ENCODE assay signal across 18 mouse cellular contexts in the genomic region with DNA sequence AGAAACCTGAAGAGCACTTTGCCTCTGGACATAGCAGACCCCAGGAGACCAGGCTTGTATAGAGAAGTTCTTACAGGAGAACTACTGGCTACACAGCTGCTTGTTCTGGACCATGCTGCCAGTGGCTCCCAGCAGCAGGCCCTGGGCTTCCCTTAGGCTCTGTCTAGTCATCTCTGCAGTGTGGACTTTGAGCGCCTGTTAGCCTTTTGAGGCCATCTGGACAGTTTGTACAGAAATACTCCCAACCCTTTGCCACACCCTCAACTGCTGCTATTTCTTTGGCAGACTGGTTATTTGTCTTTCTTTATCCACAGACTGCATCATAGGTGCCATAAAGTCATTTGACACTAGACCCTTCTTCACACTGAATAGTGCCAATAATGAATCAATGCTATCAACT. TPM values are rescaled to one million over a fixed set of nuclear protein-coding genes. Genes with fewer than 3 reads are reported as not detected.
DNase-seq lines count a peak whose midpoint lies in the region; ATAC-seq and TF ChIP-seq lines count a peak whose summit lies in the region.
"Had no signal": no experiment of that assay in that cellular context is flagged by ENCODE, and none has a peak within 500 bp of the region (broad histone marks: within the 10 kb centered on the region; RNA-seq: fewer than 3 reads in every experiment).

No protein-coding gene starts in this region.

- H3K4me3 ChIP-seq in kidney, embryonic 15.5 days (replicated peaks), result no peak overlapping the region
- no peak overlapping the region for H3K4me3 ChIP-seq in intestine, embryonic 16.5 days (ENCODE audit: low read length)
- no peak overlapping the region for H3K4me3 ChIP-seq in small intestine, adult 2 months (ENCODE audit: low read depth, low read length)
- H3K4me3 ChIP-seq: forebrain, embryonic 15.5 days; heart, embryonic 10.5 days; hindbrain, embryonic 15.5 days; limb, embryonic 13.5 days; midbrain, embryonic 13.5 days; neural tube, embryonic 12.5 days had no signal

- ATAC-seq in kidney, embryonic 15.5 days (replicated peaks; ENCODE audit: low FRiP score), result no peak
- ATAC-seq in intestine, embryonic 16.5 days, result peak; percentile 76
- ATAC-seq: forebrain, embryonic 15.5 days; midbrain, embryonic 13.5 days had no signal

- H3K9ac ChIP-seq in kidney, embryonic 15.5 days, result no peak overlapping the region
- H3K9ac ChIP-seq in intestine, embryonic 16.5 days (ENCODE audit: low read depth, low read length), result no peak overlapping the region
- H3K9ac ChIP-seq: forebrain, embryonic 15.5 days; hindbrain, embryonic 15.5 days; limb, embryonic 13.5 days; midbrain, embryonic 13.5 days; neural tube, embryonic 12.5 days had no signal

- H3K9me3 ChIP-seq in kidney, embryonic 15.5 days (replicated peaks), result no peaks in the 10 kb centered on the region
- H3K9me3 ChIP-seq in intestine, embryonic 16.5 days (ENCODE audit: control insufficient read depth, low read length), result no peaks in the 10 kb centered on the region
- H3K9me3 ChIP-seq: forebrain, embryonic 15.5 days; heart, embryonic 10.5 days; hindbrain, embryonic 15.5 days; limb, embryonic 13.5 days; midbrain, embryonic 13.5 days; neural tube, embryonic 12.5 days had no signal

- peaks cover 15% of the 10 kb centered on the region for H3K36me3 ChIP-seq in kidney, embryonic 15.5 days
- H3K36me3 ChIP-seq in intestine, embryonic 16.5 days (ENCODE audit: control insufficient read depth, insufficient read depth, low read length), result no peaks in the 10 kb centered on the region
- H3K36me3 ChIP-seq in small intestine, adult 2 months (ENCODE audit: control insufficient read depth, insufficient read depth, low read length), result peaks cover 4% of the 10 kb centered on the region; the same call in 1 of the 2 replicates

- no peak for TF ChIP-seq CTCF in small intestine, adult 2 months (IDR thresholded peaks at IDR 0.05; ENCODE audit: extremely low read depth, insufficient read length, insufficient replicate concordance, low read depth, low read length)

- WGBS in kidney, embryonic 15.5 days, result 81% methylated on average over 1 of the region's 1 CpGs
- 55% methylated on average over 1 of the region's 1 CpGs for WGBS in intestine, embryonic 16.5 days
- WGBS in small intestine, adult 2 months, result 23% methylated on average over 1 of the region's 1 CpGs

- H3K27me3 ChIP-seq in kidney, embryonic 15.5 days, result no peaks in the 10 kb centered on the region
- no peaks in the 10 kb centered on the region for H3K27me3 ChIP-seq in intestine, embryonic 16.5 days (replicated peaks; ENCODE audit: control insufficient read depth, insufficient read depth, low read length)
- H3K27me3 ChIP-seq in small intestine, adult 2 months (ENCODE audit: control insufficient read depth, insufficient read depth, low read length), result no peaks in the 10 kb centered on the region
- H3K27me3 ChIP-seq: forebrain, embryonic 15.5 days; hindbrain, embryonic 15.5 days; limb, embryonic 13.5 days; midbrain, embryonic 13.5 days; neural tube, embryonic 12.5 days had no signal

- no peak for TF ChIP-seq POLR2A in small intestine, adult 2 months (IDR thresholded peaks at IDR 0.05; ENCODE audit: low read depth, low read length)

- H3K4me2 ChIP-seq in kidney, embryonic 15.5 days, result no peak overlapping the region
- no peak overlapping the region for H3K4me2 ChIP-seq in intestine, embryonic 16.5 days (ENCODE audit: low read depth, low read length)
- H3K4me2 ChIP-seq: forebrain, embryonic 15.5 days; hindbrain, embryonic 15.5 days; limb, embryonic 13.5 days; midbrain, embryonic 13.5 days; neural tube, embryonic 12.5 days had no signal

- peaks cover 15% of the 10 kb centered on the region for H3K4me1 ChIP-seq in kidney, embryonic 15.5 days
- H3K4me1 ChIP-seq in intestine, embryonic 16.5 days (ENCODE audit: control insufficient read depth, insufficient read depth, low read length), result peaks cover 22% of the 10 kb centered on the region
- H3K4me1 ChIP-seq in small intestine, adult 2 months (ENCODE audit: control insufficient read depth, insufficient read depth, insufficient read length, low read length), result peaks cover 21% of the 10 kb centered on the region
- H3K4me1 ChIP-seq: hindbrain, embryonic 15.5 days; neural tube, embryonic 12.5 days had no signal

- no peak overlapping the region for H3K27ac ChIP-seq in kidney, embryonic 15.5 days
- no peak overlapping the region for H3K27ac ChIP-seq in intestine, embryonic 16.5 days (ENCODE audit: low read length)
- H3K27ac ChIP-seq in small intestine, adult 2 months (ENCODE audit: insufficient read depth, low read depth, low read length), result peak overlapping the region; percentile 62; the same call in 1 of the 2 replicates
- H3K27ac ChIP-seq: forebrain, embryonic 15.5 days; heart, embryonic 10.5 days; hindbrain, embryonic 15.5 days; limb, embryonic 13.5 days; midbrain, embryonic 13.5 days; neural tube, embryonic 12.5 days had no signal

- DNase-seq in kidney, adult 8-10 months, result peak; percentile 19 to 57
- peak; percentile 60 to 70 for DNase-seq in kidney, postnatal 36 days
- DNase-seq in right cerebral cortex, postnatal 10 days (ENCODE audit: low spot score in 2 of 2), result no peak
- DNase-seq in cerebellum, postnatal 10 days, result no peak
- DNase-seq: adrenal gland, postnatal 14 days; cerebellum, postnatal 14 days; embryo, embryonic 11 days; lung, postnatal 10 days; thymus, postnatal 36 days had no signal

RNA-seq across cellular contexts. Expression of a gene that starts 35.4 kb away (rescaled TPM):
- 15.9 and 17.5 TPM in 2 replicates for polyA plus RNA-seq in kidney, embryonic 15.5 days (2015; fragmentation: Nextera tagmentation; extraction: Ambion mirVana)
- 11.4 and 11.7 TPM in 2 replicates for polyA plus RNA-seq in intestine, embryonic 16.5 days (2015; fragmentation: Nextera tagmentation; extraction: Ambion mirVana)
- polyA plus RNA-seq in small intestine, adult 2 months (2012; rRNA removed), result 2.2 and 5.5 TPM in 2 replicates

Comparison
In these comparisons a context has a peak if more than half of its experiments do, and no peak if none do; other contexts are left out.
1. DNase-seq: peak in kidney, adult 8-10 months (2 of 2) and kidney, postnatal 36 days (2 of 2); none in right cerebral cortex, postnatal 10 days (0 of 2) and cerebellum, postnatal 10 days (0 of 2).